Mouse (Mus musculus) liver, adult 2 months (tissue): ENCODE results near the gene Foxn2.

Experiments
- CTCF ChIP-seq: fragments of 200-500 bp; IDR thresholded peaks from 2 replicates; pipeline ENCODE4 v1.5.1; 2011; ENCODE audit warnings: low read depth, low read length, control low read depth
- POLR2A ChIP-seq: fragments of 200-500 bp; IDR thresholded peaks from 2 replicates; pipeline ENCODE4 v1.6.1; 2011; ENCODE audit warnings: low read length, control low read depth; ENCODE audit not compliant: insufficient read depth; ENCODE audit errors: extremely low read depth

- no peak for TF ChIP-seq CTCF
- no peak for TF ChIP-seq POLR2A
Observed at GRCm38 (mm10) chr17:88413155-88413836, 27.2 kb upstream of the Foxn2 start.
